Mouse (Mus musculus): ENCODE results near the gene Glyr1. TPM values are rescaled to one million over a fixed set of nuclear protein-coding genes. Genes with fewer than 3 reads are reported as not detected.
A peak's percentile ranks its signal among the peaks of the same experiment; 100 is the strongest.

Gene Glyr1
- polyA plus RNA-seq, 1 experiment from 2014 or later = 180 TPM

DNA sequence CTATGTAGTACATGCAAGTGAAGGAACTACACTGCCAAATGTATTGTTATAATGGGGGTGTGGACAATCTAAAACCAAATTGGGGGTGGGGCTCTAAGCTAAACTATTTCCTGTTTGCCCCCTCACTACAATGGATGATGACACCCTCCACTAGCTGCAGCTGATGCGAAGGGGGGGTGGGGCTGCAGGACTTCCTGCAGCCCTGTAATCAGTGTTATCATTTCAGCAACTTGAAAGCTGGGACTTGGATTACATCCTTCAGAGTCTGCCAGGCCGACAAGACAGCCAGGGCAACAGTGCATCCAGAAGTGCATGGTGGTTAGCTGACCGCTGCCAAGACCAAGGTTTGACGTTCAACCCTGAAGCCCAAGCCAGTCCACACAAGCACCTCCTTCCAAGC is 78.0 kb downstream of the Glyr1 start:
- Histone ChIP-seq H3K36me3 (peaks cover 4% of the 10 kb centered on the region; the same call in 1 of the 2 replicates), H3K27me3 (no peaks in the 10 kb centered on the region), H3K9ac (no peak overlapping the region), H3K4me1 (replicated peaks) (no peaks in the 10 kb centered on the region), H3K4me2 (no peak overlapping the region), H3K4me3 (no peak overlapping the region), H3K9me3 (no peaks in the 10 kb centered on the region), H3K27ac (replicated peaks) (no peak overlapping the region)
- ATAC-seq (ENCODE audit: low FRiP score, low read depth) = no peak
- WGBS = 90% methylated on average over 4 of the region's 4 CpGs

DNA sequence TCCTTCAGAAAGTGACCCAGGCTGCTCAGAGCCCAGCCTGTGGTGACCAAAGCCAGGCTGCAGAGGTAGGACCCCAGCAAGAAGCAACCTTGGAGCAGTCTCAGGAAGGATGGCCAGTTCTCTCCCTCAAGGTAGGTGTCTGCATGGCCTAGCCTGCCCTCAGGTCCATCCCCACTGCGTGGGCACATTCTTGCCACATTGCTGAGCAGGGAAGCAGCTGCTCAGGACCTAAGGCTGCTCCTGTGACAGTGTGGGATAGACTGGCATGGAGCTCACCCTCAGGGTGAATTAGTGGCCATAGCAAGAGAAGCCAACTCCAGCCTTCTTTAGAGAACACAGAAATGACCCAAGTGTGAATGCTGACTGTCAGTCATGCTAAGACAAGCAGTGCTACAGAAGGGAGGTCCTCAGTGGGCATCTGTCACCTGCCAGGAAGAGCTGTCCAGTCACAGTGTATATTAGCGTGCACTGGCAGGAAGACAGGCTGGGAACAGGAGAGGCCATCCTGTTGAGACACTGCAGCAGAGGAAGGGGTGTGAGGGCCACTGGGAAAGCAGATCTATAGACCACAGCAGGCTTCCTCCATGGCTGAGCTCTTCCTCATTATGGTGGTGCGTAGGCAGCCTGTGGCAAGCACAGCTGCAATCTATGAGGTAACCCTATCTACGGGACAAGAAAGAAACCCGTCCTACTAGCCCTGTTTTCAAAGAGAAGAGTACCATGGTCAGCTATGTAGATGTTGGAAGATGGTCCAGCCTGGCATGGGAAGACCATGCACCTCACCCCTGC is 80.4 kb downstream of the Glyr1 start:
- Histone ChIP-seq H3K27me3 (no peaks in the 10 kb centered on the region), H3K4me1 (replicated peaks) (peaks cover 9% of the 10 kb centered on the region), H3K27ac (replicated peaks) (no peak overlapping the region), H3K36me3 (peaks cover 4% of the 10 kb centered on the region; the same call in 1 of the 2 replicates), H3K4me3 (no peak overlapping the region), H3K9me3 (no peaks in the 10 kb centered on the region), H3K4me2 (no peak overlapping the region), H3K9ac (no peak overlapping the region)
- no peak for ATAC-seq (ENCODE audit: low FRiP score, low read depth)
- WGBS = 84% methylated on average over 5 of the region's 5 CpGs

DNA sequence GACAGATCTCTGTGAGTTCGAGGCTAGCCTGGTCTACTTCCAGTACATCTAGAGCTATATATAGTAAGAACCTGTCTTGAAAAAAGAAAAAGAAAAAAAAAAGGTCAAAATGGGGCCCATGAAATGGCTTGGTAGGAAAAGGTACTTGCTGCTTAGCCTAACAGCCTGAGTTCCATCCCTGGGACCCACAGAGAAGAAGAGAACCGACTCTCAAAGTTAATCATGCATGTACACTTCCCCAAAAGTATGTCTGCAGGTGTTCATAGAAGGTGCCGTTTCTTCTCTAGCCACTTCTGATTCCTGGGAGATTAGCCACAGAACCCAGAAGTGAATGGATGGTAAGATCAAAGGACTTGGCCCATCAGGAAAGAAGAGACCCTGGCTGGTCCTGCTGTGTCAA is 81.2 kb downstream of the Glyr1 start:
- peaks cover 4% of the 10 kb centered on the region; the same call in 1 of the 2 replicates for H3K36me3 ChIP-seq
- no peak for ATAC-seq (ENCODE audit: low FRiP score, low read depth)
- H3K4me3 ChIP-seq = no peak overlapping the region
- no peaks in the 10 kb centered on the region for H3K27me3 ChIP-seq
- H3K4me2 ChIP-seq = no peak overlapping the region
- H3K27ac ChIP-seq (replicated peaks) = no peak overlapping the region
- 90% methylated on average over 3 of the region's 3 CpGs for WGBS
- no peak overlapping the region for H3K9ac ChIP-seq
- H3K9me3 ChIP-seq = no peaks in the 10 kb centered on the region
- peaks cover 10% of the 10 kb centered on the region for H3K4me1 ChIP-seq (replicated peaks)

DNA sequence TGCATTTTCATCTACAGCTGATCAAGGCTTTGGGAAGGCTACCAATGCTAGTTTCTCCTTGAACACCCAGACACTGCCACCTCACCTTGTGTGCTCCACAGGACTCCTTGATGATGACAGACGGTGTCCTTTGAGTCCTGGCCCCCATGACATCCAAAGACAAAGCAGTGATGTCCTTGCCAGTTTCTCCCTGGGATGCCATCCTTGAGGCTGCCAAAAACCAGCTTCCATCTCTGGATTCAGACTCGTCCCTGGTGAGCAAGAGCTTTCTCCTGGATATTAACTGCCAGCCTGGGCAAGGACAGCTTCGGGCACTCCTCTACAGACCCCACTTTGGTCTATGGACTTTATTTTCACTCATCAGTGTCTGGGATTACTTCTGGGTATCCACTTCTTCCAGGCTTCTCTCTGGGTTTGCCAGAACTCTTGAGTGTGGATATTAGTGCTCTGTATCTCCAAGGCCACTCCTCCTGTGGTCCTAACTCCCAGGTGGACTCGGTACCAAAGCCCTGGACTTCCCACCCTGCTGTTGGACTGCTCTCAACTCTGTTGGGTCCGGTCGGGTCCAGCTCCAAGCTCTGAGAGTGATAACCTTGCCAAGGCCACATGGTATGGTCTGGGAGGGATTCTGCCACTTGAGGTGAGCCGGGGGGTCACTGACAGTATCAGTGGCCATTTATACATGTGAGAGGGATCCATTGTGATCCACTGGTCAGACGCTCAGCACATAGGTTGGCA is 84.1 kb downstream of the Glyr1 start:
- no peaks in the 10 kb centered on the region for H3K9me3 ChIP-seq
- peaks cover 27% of the 10 kb centered on the region for H3K4me1 ChIP-seq (replicated peaks)
- 0 out of 2 replicates have a peak overlapping the region, but pooled peaks have one; percentile 77 for H3K9ac ChIP-seq
- H3K4me2 ChIP-seq = peak overlapping the region; percentile 93; the same call in 1 of the 2 replicates
- no peak for ATAC-seq (ENCODE audit: low FRiP score, low read depth)
- H3K4me3 ChIP-seq = peak overlapping the region; percentile 67; the same call in 1 of the 2 replicates
- 0 out of 2 replicates have a peak overlapping the region, but pooled peaks have one; percentile 90 for H3K27ac ChIP-seq (replicated peaks)
- 88% methylated on average over 8 of the region's 8 CpGs for WGBS
- H3K27me3 ChIP-seq = no peaks in the 10 kb centered on the region
- H3K36me3 ChIP-seq = peaks cover 4% of the 10 kb centered on the region; the same call in 1 of the 2 replicates

DNA sequence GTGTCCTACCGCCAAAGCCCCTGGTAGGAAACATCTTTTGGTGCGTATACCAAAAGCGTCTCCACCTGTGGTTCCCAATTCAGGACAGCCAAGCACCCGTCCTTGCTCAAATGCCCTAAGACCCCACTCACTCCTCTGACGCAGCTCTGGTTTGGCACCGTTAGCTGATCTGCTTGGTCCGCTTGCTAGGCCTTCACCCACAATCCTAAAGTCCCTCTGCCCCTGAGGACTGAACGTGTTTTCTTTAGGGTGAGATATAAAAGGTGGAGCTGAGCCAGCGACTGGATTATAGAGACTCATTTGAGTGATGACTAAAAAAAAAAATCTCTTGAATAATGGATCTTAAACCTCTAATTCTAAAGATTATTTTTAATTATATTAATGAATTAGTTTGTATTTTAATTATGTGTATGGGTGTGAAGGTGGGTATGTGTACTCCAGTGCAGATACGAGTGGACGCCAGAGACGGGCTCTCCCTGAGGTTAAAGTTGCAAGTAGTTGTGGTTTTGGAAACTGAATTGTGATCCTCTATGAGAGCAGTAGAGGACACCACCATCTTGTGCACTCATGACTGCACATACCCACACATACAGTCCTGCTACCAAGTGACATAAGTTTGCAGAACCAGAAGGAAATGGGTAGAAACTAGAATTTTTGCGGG is 84.8 kb downstream of the Glyr1 start:
- H3K4me1 ChIP-seq (replicated peaks) = peaks cover 27% of the 10 kb centered on the region
- H3K36me3 ChIP-seq = peaks cover 6% of the 10 kb centered on the region; the same call in 1 of the 2 replicates
- H3K4me3 ChIP-seq = peak overlapping the region; percentile 67
- no peaks in the 10 kb centered on the region for H3K27me3 ChIP-seq
- WGBS = 22% methylated on average over 13 of the region's 13 CpGs
- peak overlapping the region; percentile 90 for H3K27ac ChIP-seq (replicated peaks)
- peak overlapping the region; percentile 93 for H3K4me2 ChIP-seq
- H3K9ac ChIP-seq = peak overlapping the region; percentile 77
- no peaks in the 10 kb centered on the region for H3K9me3 ChIP-seq
- no peak; the same call in 1 of the 2 replicates for ATAC-seq (ENCODE audit: low FRiP score, low read depth)

Other genes starting within 250 kb of the Glyr1 start
- 0.26 and 0.43 TPM in 2 replicates for gene 4930562C15Rik, start 214.4 kb downstream of the Glyr1 start, polyA plus RNA-seq (2015; fragmentation: Nextera tagmentation; extraction: Ambion mirVana)
- gene Ubald1, start 169.5 kb downstream of the Glyr1 start, polyA plus RNA-seq (2015; fragmentation: Nextera tagmentation; extraction: Ambion mirVana) = 51.1 and 69.2 TPM in 2 replicates
- 118 and 126 TPM in 2 replicates for gene Mgrn1, start 163.6 kb downstream of the Glyr1 start, polyA plus RNA-seq (2015; fragmentation: Nextera tagmentation; extraction: Ambion mirVana)
- 128 and 130 TPM in 2 replicates for gene Nudt16l1, start 111.1 kb downstream of the Glyr1 start, polyA plus RNA-seq (2015; fragmentation: Nextera tagmentation; extraction: Ambion mirVana)
- 71.4 and 71.9 TPM in 2 replicates for gene Anks3, start 85.7 kb downstream of the Glyr1 start, polyA plus RNA-seq (2015; fragmentation: Nextera tagmentation; extraction: Ambion mirVana)
- not detected in 2 replicates for gene Sept12, start 52.0 kb downstream of the Glyr1 start, polyA plus RNA-seq (2015; fragmentation: Nextera tagmentation; extraction: Ambion mirVana)
- gene Smim22, start 42.6 kb downstream of the Glyr1 start, polyA plus RNA-seq (2015; fragmentation: Nextera tagmentation; extraction: Ambion mirVana) = 2.7 and 4.3 TPM in 2 replicates
- gene Rogdi, start 36.3 kb downstream of the Glyr1 start, polyA plus RNA-seq (2015; fragmentation: Nextera tagmentation; extraction: Ambion mirVana) = 140 and 164 TPM in 2 replicates
- gene Ubn1, start 194 bp upstream of the Glyr1 start, polyA plus RNA-seq (2015; fragmentation: Nextera tagmentation; extraction: Ambion mirVana) = 13.0 and 13.9 TPM in 2 replicates
- gene Ppl, start 82.6 kb upstream of the Glyr1 start, polyA plus RNA-seq (2015; fragmentation: Nextera tagmentation; extraction: Ambion mirVana) = 0.16 and 0.18 TPM in 2 replicates
- 0.41 and 0.56 TPM in 2 replicates for gene Sec14l5, start 97.2 kb upstream of the Glyr1 start, polyA plus RNA-seq (2015; fragmentation: Nextera tagmentation; extraction: Ambion mirVana)
- gene Nagpa, start 154.1 kb upstream of the Glyr1 start, polyA plus RNA-seq (2015; fragmentation: Nextera tagmentation; extraction: Ambion mirVana) = 12.2 and 13.0 TPM in 2 replicates
- gene AU021092, start 172.4 kb upstream of the Glyr1 start, polyA plus RNA-seq (2015; fragmentation: Nextera tagmentation; extraction: Ambion mirVana) = 15.6 and 16.9 TPM in 2 replicates
- 35.3 and 43.6 TPM in 2 replicates for gene Alg1, start 183.8 kb upstream of the Glyr1 start, polyA plus RNA-seq (2015; fragmentation: Nextera tagmentation; extraction: Ambion mirVana)
- gene Eef2kmt, start 206.1 kb upstream of the Glyr1 start, polyA plus RNA-seq (2015; fragmentation: Nextera tagmentation; extraction: Ambion mirVana) = 9.3 and 10.7 TPM in 2 replicates

Measured in hindbrain, embryonic 15.5 days (tissue).